Mouse (Mus musculus) MEL (cell line): ENCODE results near the gene Pard3b.

ENCODE experiments used
- CTCF ChIP-seq, 3 experiments: IDR thresholded peaks in 2 of 3; conservative IDR thresholded peaks in 1 of 3; 2 replicates each; pipeline ENCODE4 v1.5.1; 2011 to 2012; ENCODE audit warnings: low read length in 3 of 3, low read depth in 2 of 3, mild to moderate bottlenecking in 2 of 3, improper control_type of control experiment in 1 of 3, inconsistent platforms in 1 of 3, mixed read lengths in 1 of 3, moderate library complexity in 1 of 3; ENCODE audit not compliant: control insufficient read depth in 1 of 3, insufficient read depth in 1 of 3, poor library complexity in 1 of 3, severe bottlenecking in 1 of 3
- ETS1 ChIP-seq: IDR thresholded peaks from 2 replicates; pipeline ENCODE4 v1.6.1; 2012; ENCODE audit warnings: low read depth, mild to moderate bottlenecking, inconsistent platforms, low read length, improper control_type of control experiment, moderate library complexity
- GATA1 ChIP-seq: IDR thresholded peaks from 2 replicates; pipeline ENCODE4 v1.6.1; 2011; ENCODE audit warnings: low read depth, low read length, improper control_type of control experiment
- KAT2A ChIP-seq: conservative IDR thresholded peaks from 2 replicates; pipeline ENCODE4 v1.6.1; 2012; ENCODE audit warnings: low read depth, low read length, improper control_type of control experiment, inconsistent platforms
- POLR2A ChIP-seq, 2 experiments: IDR thresholded peaks; 2 replicates each; pipeline ENCODE4 v1.6.1; 2011 to 2012; ENCODE audit warnings: low read length in 2 of 2, mild to moderate bottlenecking in 2 of 2, control low read depth in 1 of 2, improper control_type of control experiment in 1 of 2, low read depth in 1 of 2, moderate library complexity in 1 of 2; ENCODE audit not compliant: control insufficient read depth in 1 of 2, insufficient read depth in 1 of 2, poor library complexity in 1 of 2
- TBP ChIP-seq: IDR thresholded peaks from 2 replicates; pipeline ENCODE4 v1.8.0; 2011; ENCODE audit warnings: low read depth, low read length, improper control_type of control experiment
- ZC3H11A ChIP-seq: IDR thresholded peaks from 2 replicates; pipeline ENCODE4 v1.6.1; 2012; ENCODE audit warnings: low read depth, mild to moderate bottlenecking, inconsistent platforms, low read length, improper control_type of control experiment

DNA sequence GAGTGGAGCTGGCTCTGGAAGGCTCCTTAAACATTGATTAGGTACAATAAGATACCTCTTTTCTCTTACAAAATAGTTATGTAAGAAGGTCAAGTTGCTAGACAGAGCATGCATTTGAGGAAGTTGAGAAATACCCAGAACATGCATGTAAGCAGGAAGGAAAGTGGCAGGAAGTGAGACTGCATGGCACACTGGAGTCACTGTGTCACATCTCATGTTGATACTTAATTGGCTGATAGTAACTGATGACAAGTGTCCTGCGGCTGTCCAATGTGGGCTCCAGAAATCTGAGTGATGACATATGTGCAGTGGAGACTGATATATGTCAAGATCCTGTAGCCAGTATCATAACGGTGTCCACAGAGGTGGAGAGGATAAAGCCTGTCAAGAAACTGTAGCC, 844.4 kb downstream of the Pard3b start:
- TF ChIP-seq TBP (no peak), ETS1 (no peak), GATA1 (no peak), CTCF (IDR thresholded peaks at IDR 0.05 in 2 of 3, conservative IDR thresholded peaks at IDR 0.05 in 1 of 3; ENCODE audit: control insufficient read depth in 1 of 3, insufficient read depth in 1 of 3, low read depth in 2 of 3, low read length in 3 of 3, poor library complexity in 1 of 3, severe bottlenecking in 1 of 3) (no peak), POLR2A (IDR thresholded peaks at IDR 0.05; ENCODE audit: control insufficient read depth in 1 of 2, insufficient read depth in 1 of 2, low read depth in 1 of 2, low read length in 2 of 2, poor library complexity in 1 of 2) (no peak), KAT2A (no peak), ZC3H11A (no peak)
